Mouse (Mus musculus) megakaryocyte, adult 5-6 weeks (primary cell): ENCODE results near the gene Olfr631. TPM values are rescaled to one million over a fixed set of nuclear protein-coding genes. Genes with fewer than 3 reads are reported as not detected.
"Not testable (repeated sequence)": the region's sequence is repeated elsewhere in the genome, so short reads cannot be mapped to it uniquely, and the experiment has no call there.

Source experiments
- ATAC-seq: 2 replicates; pipeline ENCODE4 v1.8.0; 2016; ENCODE audit warnings: mild to moderate bottlenecking, inconsistent platforms; ENCODE audit not compliant: poor library complexity, severe bottlenecking
- total RNA-seq, 2 experiments: library from RNA; stranded (forward) in 1 of 2; stranded (reverse) in 1 of 2; fragments of 153-499, 151-499 nt in 1 of 2; fragments of 221-1000, 200-1000 nt in 1 of 2; gene quantifications; 2 replicates each; pipeline versions ENCODE4 v1.2.3 to v1.2.4; 2015 to 2017

Gene Olfr631
- not detected in 2 replicates for total RNA-seq (2015)
- total RNA-seq (2017), result not detected in 2 replicates

DNA sequence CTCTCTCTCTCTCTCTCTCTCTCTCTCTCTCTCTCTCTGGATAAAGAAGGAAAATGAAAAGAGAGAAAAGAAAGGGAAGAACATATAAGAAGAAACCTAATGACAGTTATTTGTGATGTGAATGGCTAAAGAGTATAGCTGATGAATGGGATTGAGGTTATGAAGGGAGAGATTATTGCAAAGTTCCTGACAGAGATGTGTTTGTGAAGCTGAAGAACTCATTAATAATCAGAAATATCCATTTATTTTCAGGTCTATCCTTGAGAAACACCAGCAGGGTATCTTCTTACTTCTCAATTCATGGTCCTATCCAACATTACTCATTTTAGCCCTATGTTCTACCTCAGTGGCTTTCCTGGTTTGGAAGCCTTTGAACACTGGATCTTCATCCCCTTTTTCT, at the start of gene Olfr631:
Olfr631 (plus strand) TSS at position 301 of the 400 bp plus-strand sequence.
- no peak for ATAC-seq

DNA sequence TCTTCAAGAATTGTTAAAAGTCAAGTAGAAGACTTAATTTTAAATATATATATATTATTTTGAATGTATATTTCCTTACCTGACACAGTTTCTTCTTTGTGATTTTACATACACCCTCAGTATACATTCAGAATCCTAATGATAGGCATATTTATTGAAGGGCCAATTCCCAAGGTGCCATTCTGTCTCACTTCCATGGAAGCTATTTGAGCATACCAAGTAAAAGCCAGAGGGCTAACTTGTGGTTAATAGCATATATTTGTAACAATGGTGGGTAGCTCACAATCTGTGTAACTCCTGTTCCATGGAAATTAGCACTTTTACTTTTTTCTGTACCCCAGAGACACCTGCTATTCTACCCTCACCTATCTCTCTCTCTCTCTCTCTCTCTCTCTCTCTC, 42.5 kb upstream of the Olfr631 start, which contains the start of gene Olfr66:
Olfr66 (minus strand) TSS at position 101 of the 400 bp plus-strand sequence.
- ATAC-seq, result no peak

DNA sequence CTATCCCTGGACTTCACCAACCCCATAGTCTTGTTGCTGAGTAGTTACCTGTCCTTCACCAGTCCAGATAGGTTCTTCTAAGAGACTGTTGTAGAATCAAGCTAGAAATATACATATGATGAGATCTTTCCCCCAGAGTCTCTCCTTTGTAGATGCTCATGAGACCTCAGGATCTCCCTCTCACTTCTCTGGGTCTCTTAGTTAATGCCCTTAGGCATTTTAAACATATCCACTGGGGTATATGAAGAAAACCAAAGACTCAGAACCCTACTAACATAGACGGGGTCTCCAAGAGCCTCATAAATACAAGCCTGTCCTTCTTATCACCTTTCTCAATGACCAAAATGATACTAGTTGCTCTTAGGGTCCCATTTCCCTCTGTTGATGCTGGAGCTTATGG, 34.2 kb upstream of the Olfr631 start, which contains the start of gene Olfr64:
Olfr64 (minus strand) TSS at position 101 of the 400 bp plus-strand sequence.
- ATAC-seq, result no peak

DNA sequence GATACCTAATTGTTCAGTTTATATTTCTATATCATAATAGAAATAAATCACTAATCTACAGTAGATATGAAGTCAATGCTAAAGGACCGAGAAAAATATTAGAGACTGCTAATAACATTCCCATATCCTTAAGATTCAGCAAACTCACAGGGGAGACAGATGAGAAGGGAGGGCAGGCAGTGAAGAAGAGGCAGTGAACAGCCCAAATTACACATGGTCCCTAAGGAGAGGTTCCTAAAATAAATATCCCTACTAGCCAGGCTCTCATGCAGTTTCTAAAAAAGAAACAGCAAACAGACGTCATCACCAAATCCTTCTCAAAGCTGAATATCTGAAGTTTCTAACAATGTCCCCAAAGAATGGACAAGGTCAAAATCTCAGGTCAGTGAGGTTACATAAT, 25.4 kb upstream of the Olfr631 start, which contains the start of gene Olfr65:
Olfr65 (plus strand) TSS at position 301 of the 400 bp plus-strand sequence.
- no peak for ATAC-seq

DNA sequence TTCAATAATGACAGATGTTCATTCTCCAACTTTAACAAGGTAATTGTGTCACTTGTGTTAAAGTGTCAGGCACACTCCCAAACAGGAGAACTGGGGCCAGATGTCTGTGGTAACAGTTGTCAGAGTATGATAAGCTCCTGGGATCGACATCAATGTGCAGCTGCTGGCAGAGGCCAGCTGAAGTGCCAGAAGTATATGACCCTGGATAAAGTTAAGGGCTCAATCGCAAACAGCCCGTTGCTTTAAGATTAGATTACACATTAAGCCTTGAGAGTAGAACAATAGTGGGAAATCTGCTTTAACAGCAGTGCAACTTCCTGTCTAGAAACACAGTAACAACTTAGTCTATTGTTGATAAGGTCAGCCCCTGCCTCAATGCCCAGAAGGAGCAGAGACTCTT, 18.6 kb upstream of the Olfr631 start:
- peak; percentile 45 for ATAC-seq

DNA sequence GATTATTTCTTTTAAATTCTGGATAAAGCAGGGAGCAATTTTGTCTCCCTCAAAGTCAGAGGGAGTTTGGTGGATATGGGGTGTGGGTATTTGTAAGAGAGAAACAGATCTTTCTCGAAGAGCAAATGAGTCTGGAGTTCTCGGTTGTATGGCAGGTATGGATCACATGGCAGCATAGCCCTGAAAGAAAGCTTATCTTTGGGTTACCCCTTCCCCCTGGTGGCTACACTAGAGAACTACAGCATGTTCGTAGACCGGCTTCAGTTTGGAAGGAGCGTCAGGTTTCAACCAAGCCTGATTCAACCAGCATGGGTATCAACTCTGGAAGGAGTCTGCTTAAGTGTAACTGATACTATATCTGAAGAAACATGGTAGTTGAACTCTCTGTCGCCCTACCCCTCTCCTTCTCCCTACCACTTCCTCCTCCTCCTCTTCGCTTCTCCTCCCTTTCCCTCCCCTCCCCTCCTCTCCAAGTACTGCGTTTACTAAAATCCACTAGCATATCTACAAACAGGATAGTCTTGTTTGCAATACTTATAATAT, 15.6 kb upstream of the Olfr631 start:
- ATAC-seq, result peak; percentile 65

DNA sequence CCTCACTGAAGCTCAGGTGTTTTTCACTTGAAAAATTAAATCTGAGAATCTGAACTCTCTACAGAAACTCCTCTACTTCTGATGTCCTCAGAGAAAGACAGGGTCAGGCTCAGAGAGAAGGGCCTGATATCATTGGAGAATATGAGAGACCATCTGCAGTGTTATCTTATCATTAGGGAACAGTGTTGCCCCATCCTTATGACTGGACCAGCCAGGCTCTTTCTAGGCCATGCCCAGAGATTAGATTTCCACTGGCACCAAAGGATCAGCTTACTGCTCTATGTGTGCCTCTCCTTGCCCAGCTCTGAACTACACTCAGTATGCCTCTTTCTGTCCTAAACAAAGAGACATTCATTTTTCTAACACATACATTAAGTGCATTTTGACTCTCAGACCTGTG, 13.3 kb upstream of the Olfr631 start:
- peak; percentile 33; the same call in 1 of the 2 replicates for ATAC-seq

DNA sequence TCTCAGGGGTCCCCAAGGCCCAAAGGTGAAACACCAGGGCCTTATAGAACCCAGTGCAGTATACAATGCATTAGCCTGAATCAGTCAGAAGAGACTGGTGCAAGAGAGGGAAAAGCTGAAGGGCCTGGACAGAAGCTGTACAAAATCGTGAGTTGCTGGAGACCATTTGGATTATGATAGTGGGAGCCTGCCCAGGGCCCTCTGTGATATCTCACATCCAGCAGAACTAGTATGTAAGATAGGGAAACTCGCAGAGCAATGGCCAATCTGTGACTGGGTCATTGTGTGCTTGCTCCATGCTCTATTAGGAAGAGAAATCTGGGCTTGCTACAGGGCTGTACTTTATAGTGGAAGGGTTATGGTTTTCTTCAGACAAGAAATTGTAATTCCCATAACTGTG, 5.6 kb downstream of the Olfr631 start, which contains the start of gene Olfr632:
Olfr632 (plus strand) TSS at position 84 of the 400 bp plus-strand sequence.
- ATAC-seq, result no peak

DNA sequence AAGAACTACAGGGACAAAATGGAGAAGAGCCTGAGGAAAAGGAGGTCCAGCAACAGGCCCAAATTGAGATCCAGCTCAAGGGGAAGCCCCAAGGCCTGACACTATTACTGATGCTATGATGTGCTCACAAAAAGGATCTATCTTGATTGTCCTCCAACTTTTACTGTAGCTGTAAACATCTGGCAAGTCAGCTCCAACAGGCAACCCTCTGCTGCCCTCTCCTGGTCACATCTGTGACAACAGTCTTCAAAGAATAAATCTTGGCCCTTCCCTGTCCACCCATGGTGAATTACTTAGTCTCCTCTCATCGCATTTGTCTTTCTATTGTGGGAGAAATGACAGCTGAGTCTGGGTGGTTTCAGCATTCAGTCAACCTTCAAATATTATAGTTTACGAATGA, 14.1 kb downstream of the Olfr631 start:
- ATAC-seq, result peak; percentile 94

DNA sequence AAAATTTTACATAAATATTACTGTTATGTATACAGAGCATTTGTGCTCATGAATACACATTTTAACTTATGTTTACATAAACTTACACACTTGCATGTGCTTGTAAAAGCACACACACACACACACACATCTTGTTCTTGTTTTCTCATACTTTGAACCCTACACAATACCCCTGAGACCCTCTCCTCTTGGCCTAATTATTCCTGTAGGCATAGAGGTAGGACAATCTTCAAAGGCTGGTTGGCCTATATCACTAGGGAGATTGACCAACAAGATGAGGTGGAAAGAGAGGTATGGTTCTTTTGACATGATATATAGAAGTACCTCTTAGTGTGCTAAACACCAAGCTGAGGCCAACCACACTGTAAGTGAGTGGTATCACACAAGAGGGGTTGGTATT, 15.5 kb downstream of the Olfr631 start, which contains the start of gene Olfr633:
Olfr633 (plus strand) TSS at position 301 of the 400 bp plus-strand sequence.
- ATAC-seq, result no peak

DNA sequence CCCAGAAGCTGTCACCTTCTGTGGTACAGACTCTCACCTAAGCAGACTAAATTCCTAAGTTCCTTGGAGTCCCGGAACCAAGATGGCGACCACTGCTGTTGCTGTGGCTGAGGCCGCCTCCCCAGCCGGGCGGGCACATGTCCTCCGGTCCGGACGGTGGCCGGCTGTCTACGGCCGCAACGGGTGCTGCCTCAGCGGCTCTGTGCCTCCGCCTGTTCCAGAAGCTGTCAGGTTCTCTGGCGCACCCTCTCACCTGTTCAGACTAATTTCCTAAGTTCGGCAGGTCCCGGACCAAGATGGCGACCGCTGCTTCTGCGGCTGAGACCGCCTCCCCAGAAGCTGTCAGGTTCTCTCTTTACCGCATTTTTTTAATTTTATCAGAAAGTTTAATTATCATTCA, 38.2 kb downstream of the Olfr631 start:
- ATAC-seq, result not testable (repeated sequence)

DNA sequence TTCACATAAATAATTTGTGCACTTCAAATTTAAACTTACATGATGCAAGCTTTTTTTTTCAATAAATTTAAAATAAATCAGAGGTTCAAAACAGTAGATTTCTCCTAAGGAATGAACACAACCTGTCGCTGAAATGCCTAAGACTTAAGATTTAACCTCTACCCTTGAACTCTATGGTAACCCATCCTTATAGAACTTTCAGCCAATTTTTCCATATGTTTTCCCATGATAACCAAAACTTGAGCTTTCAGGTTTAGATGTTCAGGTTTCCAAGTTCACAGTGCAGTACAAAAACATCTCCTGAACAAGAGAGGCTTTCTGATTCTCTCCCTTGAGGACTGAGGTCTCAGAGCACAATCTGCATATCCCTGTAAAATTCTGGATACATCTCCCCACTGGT, 42.2 kb downstream of the Olfr631 start, which contains the start of gene Olfr635:
Olfr635 (plus strand) TSS at position 301 of the 400 bp plus-strand sequence.
- no peak for ATAC-seq

DNA sequence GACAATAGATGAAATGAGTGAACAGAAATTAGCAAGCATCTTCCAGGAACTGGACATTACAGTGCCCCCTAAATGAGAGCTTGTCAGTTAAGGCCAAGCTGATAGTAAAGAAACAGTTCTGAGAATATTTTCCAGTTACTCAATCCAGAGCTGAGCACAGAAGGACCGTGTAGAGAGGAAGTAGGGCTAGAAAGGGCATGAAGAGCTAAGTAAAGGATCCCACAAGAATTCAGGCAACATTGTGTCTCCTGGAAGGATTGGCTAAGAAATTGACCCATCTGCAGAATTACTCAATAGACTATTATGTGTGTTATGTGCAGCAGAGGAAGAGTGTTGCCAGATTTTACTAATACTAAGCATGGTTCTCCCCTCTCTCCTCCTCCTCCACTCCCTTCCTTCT, 43.2 kb downstream of the Olfr631 start:
- 0 out of 2 replicates have a peak, but pooled peaks have one; percentile 15 for ATAC-seq

Other genes with a start within 250 kb of the Olfr631 start
Only the 30 nearest of the 33 such genes appear.
- gene Olfr243, start 214.2 kb upstream of the Olfr631 start, total RNA-seq (2015), result not detected in 2 replicates
- gene Olfr243, start 214.2 kb upstream of the Olfr631 start, total RNA-seq (2017), result not detected in 2 replicates
- gene Olfr628, start 198.5 kb upstream of the Olfr631 start, total RNA-seq (2015), result not detected in 2 replicates
- not detected in 2 replicates for gene Olfr628, start 198.5 kb upstream of the Olfr631 start, total RNA-seq (2017)
- not detected in 2 replicates for gene Olfr629, start 183.9 kb upstream of the Olfr631 start, total RNA-seq (2015)
- gene Olfr629, start 183.9 kb upstream of the Olfr631 start, total RNA-seq (2017), result not detected in 2 replicates
- gene Olfr630, start 171.5 kb upstream of the Olfr631 start, total RNA-seq (2015), result not detected in 2 replicates
- gene Olfr630, start 171.5 kb upstream of the Olfr631 start, total RNA-seq (2017), result not detected in 2 replicates
- not detected in 2 replicates for gene Olfr69, start 157.2 kb upstream of the Olfr631 start, total RNA-seq (2015)
- gene Olfr69, start 157.2 kb upstream of the Olfr631 start, total RNA-seq (2017), result not detected in 2 replicates
- not detected in 2 replicates for gene Olfr68, start 149.1 kb upstream of the Olfr631 start, total RNA-seq (2015)
- gene Olfr68, start 149.1 kb upstream of the Olfr631 start, total RNA-seq (2017), result not detected in 2 replicates
- not detected in 2 replicates for gene Olfr67, start 137.0 kb upstream of the Olfr631 start, total RNA-seq (2015)
- gene Olfr67, start 137.0 kb upstream of the Olfr631 start, total RNA-seq (2017), result not detected in 2 replicates
- gene Hbb-bt, start 114.8 kb upstream of the Olfr631 start, total RNA-seq (2015), result 43.0 and 130 TPM in 2 replicates
- 14.3 and 23.0 TPM in 2 replicates for gene Hbb-bt, start 114.8 kb upstream of the Olfr631 start, total RNA-seq (2017)
- 106 and 274 TPM in 2 replicates for gene Hbb-bs, start 100.7 kb upstream of the Olfr631 start, total RNA-seq (2015)
- gene Hbb-bs, start 100.7 kb upstream of the Olfr631 start, total RNA-seq (2017), result 71.1 and 121 TPM in 2 replicates
- gene Hbb-bh2, start 88.3 kb upstream of the Olfr631 start, total RNA-seq (2015), result not detected in 2 replicates
- not detected in 2 replicates for gene Hbb-bh2, start 88.3 kb upstream of the Olfr631 start, total RNA-seq (2017)
- gene Hbb-bh1, start 85.7 kb upstream of the Olfr631 start, total RNA-seq (2015), result not detected in 2 replicates
- not detected in 2 replicates for gene Hbb-bh1, start 85.7 kb upstream of the Olfr631 start, total RNA-seq (2017)
- gene Hbb-y, start 75.6 kb upstream of the Olfr631 start, total RNA-seq (2015), result not detected in 2 replicates
- not detected in 2 replicates for gene Hbb-y, start 75.6 kb upstream of the Olfr631 start, total RNA-seq (2017)
- not detected in 2 replicates for gene Olfr66, start 42.6 kb upstream of the Olfr631 start, total RNA-seq (2015)
- gene Olfr66, start 42.6 kb upstream of the Olfr631 start, total RNA-seq (2017), result not detected in 2 replicates
- not detected in 2 replicates for gene Olfr64, start 34.3 kb upstream of the Olfr631 start, total RNA-seq (2015)
- gene Olfr64, start 34.3 kb upstream of the Olfr631 start, total RNA-seq (2017), result not detected in 2 replicates
- gene Olfr65, start 25.3 kb upstream of the Olfr631 start, total RNA-seq (2015), result not detected in 2 replicates
- not detected in 2 replicates for gene Olfr65, start 25.3 kb upstream of the Olfr631 start, total RNA-seq (2017)
- not detected in 2 replicates for gene Olfr632, start 5.5 kb downstream of the Olfr631 start, total RNA-seq (2015)
- not detected in 2 replicates for gene Olfr632, start 5.5 kb downstream of the Olfr631 start, total RNA-seq (2017)
- not detected in 2 replicates for gene Olfr633, start 15.6 kb downstream of the Olfr631 start, total RNA-seq (2015)
- gene Olfr633, start 15.6 kb downstream of the Olfr631 start, total RNA-seq (2017), result not detected in 2 replicates
- gene Olfr635, start 42.3 kb downstream of the Olfr631 start, total RNA-seq (2015), result not detected in 2 replicates
- not detected in 2 replicates for gene Olfr635, start 42.3 kb downstream of the Olfr631 start, total RNA-seq (2017)
- gene Olfr638, start 69.9 kb downstream of the Olfr631 start, total RNA-seq (2015), result not detected in 2 replicates
- gene Olfr638, start 69.9 kb downstream of the Olfr631 start, total RNA-seq (2017), result not detected in 2 replicates
- gene Olfr639, start 88.5 kb downstream of the Olfr631 start, total RNA-seq (2015), result not detected in 2 replicates
- gene Olfr639, start 88.5 kb downstream of the Olfr631 start, total RNA-seq (2017), result not detected in 2 replicates
- gene Olfr640, start 96.7 kb downstream of the Olfr631 start, total RNA-seq (2015), result not detected in 2 replicates
- gene Olfr640, start 96.7 kb downstream of the Olfr631 start, total RNA-seq (2017), result not detected in 2 replicates
- gene Olfr641, start 106.6 kb downstream of the Olfr631 start, total RNA-seq (2015), result not detected in 2 replicates
- not detected in 2 replicates for gene Olfr641, start 106.6 kb downstream of the Olfr631 start, total RNA-seq (2017)
- not detected in 2 replicates for gene Olfr642, start 123.8 kb downstream of the Olfr631 start, total RNA-seq (2015)
- gene Olfr642, start 123.8 kb downstream of the Olfr631 start, total RNA-seq (2017), result not detected in 2 replicates
- not detected in 2 replicates for gene 4930516K23Rik, start 132.6 kb downstream of the Olfr631 start, total RNA-seq (2015)
- 0.55 TPM in 1 of 2 replicates, not detected in the other for gene 4930516K23Rik, start 132.6 kb downstream of the Olfr631 start, total RNA-seq (2017)
- not detected in 2 replicates for gene Olfr644, start 143.0 kb downstream of the Olfr631 start, total RNA-seq (2015)
- gene Olfr644, start 143.0 kb downstream of the Olfr631 start, total RNA-seq (2017), result not detected in 2 replicates
- gene Olfr645, start 156.6 kb downstream of the Olfr631 start, total RNA-seq (2015), result not detected in 2 replicates
- not detected in 2 replicates for gene Olfr645, start 156.6 kb downstream of the Olfr631 start, total RNA-seq (2017)
- not detected in 2 replicates for gene Olfr646, start 176.0 kb downstream of the Olfr631 start, total RNA-seq (2015)
- not detected in 2 replicates for gene Olfr646, start 176.0 kb downstream of the Olfr631 start, total RNA-seq (2017)
- gene Ubqln5, start 201.0 kb downstream of the Olfr631 start, total RNA-seq (2015), result not detected in 2 replicates
- gene Ubqln5, start 201.0 kb downstream of the Olfr631 start, total RNA-seq (2017), result not detected in 2 replicates
- gene Olfr643, start 208.6 kb downstream of the Olfr631 start, total RNA-seq (2015), result not detected in 2 replicates
- gene Olfr643, start 208.6 kb downstream of the Olfr631 start, total RNA-seq (2017), result not detected in 2 replicates
- gene Ubqln3, start 214.5 kb downstream of the Olfr631 start, total RNA-seq (2015), result not detected in 2 replicates
- not detected in 2 replicates for gene Ubqln3, start 214.5 kb downstream of the Olfr631 start, total RNA-seq (2017)